Mouse (Mus musculus) spleen, postnatal 14 days (tissue): Measurements from ENCODE around the gene Higd1a.

Experiments
- DNase-seq, 2 experiments: peaks; one replicate each; pipeline ENCODE4 v3.0.0; 2021 to 2022; ENCODE audit warnings: low spot score in 2 of 2

Gene Higd1a

GRCm38 (mm10) chr9:121858153-121858488, at the start of gene Higd1a:
TSS of gene Higd1a (minus strand) at chr9:121858362.
- no peak for DNase-seq

GRCm38 (mm10) chr9:121907356-121908070, 49.4 kb upstream of the Higd1a start:
- peak in 1 of 2 experiments; percentile 5 for DNase-seq

GRCm38 (mm10) chr9:121906456-121906855, 48.3 kb upstream of the Higd1a start:
- peak in 1 of 2 experiments; percentile 3 for DNase-seq

GRCm38 (mm10) chr9:121905556-121906185, 47.5 kb upstream of the Higd1a start:
- peak in 1 of 2 experiments; percentile 4 for DNase-seq

GRCm38 (mm10) chr9:121904946-121905345, 46.8 kb upstream of the Higd1a start:
- DNase-seq = peak in 1 of 2 experiments; percentile 1

GRCm38 (mm10) chr9:121904319-121904718, 46.2 kb upstream of the Higd1a start:
- no peak for DNase-seq

- DNase-seq = peak in 1 of 2 experiments; percentile 7
Observed at GRCm38 (mm10) chr9:121903476-121904305, 45.5 kb upstream of the Higd1a start.

GRCm38 (mm10) chr9:121901710-121902700, 43.8 kb upstream of the Higd1a start:
- peak in 1 of 2 experiments; percentile 6 for DNase-seq

- peak in 1 of 2 experiments; percentile 5 for DNase-seq
Observed at GRCm38 (mm10) chr9:121900282-121900855, 42.2 kb upstream of the Higd1a start.

GRCm38 (mm10) chr9:121899306-121899705, 41.1 kb upstream of the Higd1a start:
- DNase-seq = no peak

- peak in 1 of 2 experiments; percentile 3 for DNase-seq
Observed at GRCm38 (mm10) chr9:121898245-121898644, 40.1 kb upstream of the Higd1a start, which contains the start of gene Ackr2. TSS of gene Ackr2 (plus strand) at chr9:121898355.

- no peak for DNase-seq
Observed at GRCm38 (mm10) chr9:121896820-121897219, 38.7 kb upstream of the Higd1a start.

- no peak for DNase-seq
Observed at GRCm38 (mm10) chr9:121895392-121895993, 37.3 kb upstream of the Higd1a start.

- DNase-seq = no peak
Observed at GRCm38 (mm10) chr9:121894447-121894846, 36.3 kb upstream of the Higd1a start.

GRCm38 (mm10) chr9:121892057-121892687, 34.0 kb upstream of the Higd1a start:
- DNase-seq = no peak

- DNase-seq = no peak
Observed at GRCm38 (mm10) chr9:121891301-121891700, 33.1 kb upstream of the Higd1a start.

- DNase-seq = no peak
Observed at GRCm38 (mm10) chr9:121890441-121890941, 32.3 kb upstream of the Higd1a start.

- DNase-seq = no peak
Observed at GRCm38 (mm10) chr9:121889927-121890440, 31.8 kb upstream of the Higd1a start.

- no peak for DNase-seq
Observed at GRCm38 (mm10) chr9:121882015-121882457, 23.9 kb upstream of the Higd1a start.
